ENCODE assay signal across 35 mouse cellular contexts in the genomic region with DNA sequence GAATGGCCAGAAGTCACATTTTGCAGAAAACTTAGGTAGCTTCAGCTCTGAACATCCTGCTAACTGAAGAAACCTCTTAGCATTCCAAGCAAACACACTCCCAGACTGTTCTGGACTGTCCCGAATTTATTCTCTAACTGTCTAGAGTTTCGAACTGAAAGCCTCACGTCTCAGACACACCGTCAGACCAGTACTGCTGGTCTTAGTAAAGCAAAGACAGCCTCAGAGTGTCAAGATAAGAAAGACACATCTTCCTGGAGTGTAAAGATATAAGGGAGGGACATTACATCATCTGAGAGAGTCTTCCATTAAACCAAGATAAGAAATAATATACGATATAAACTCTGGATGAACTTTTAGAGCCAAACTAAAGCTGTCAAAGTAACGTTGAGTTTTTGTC.
DNase-seq lines count a peak whose midpoint lies in the region; ATAC-seq and TF ChIP-seq lines count a peak whose summit lies in the region.
"Had no signal": no experiment of that assay in that cellular context is flagged by ENCODE, and none has a peak within 500 bp of the region (broad histone marks: within the 10 kb centered on the region; RNA-seq: fewer than 3 reads in every experiment).

No protein-coding gene starts in this region.

- TF ChIP-seq CTCF in lung, embryonic 14.5 days (IDR thresholded peaks at IDR 0.05; ENCODE audit: low read depth) = no peak

- peaks cover 55% of the 10 kb centered on the region for H3K4me1 ChIP-seq in heart, embryonic 12.5 days (replicated peaks)
- H3K4me1 ChIP-seq in kidney, embryonic 14.5 days (ENCODE audit: control insufficient read depth, insufficient read depth, low read length) = peaks cover 29% of the 10 kb centered on the region
- peaks cover 20% of the 10 kb centered on the region for H3K4me1 ChIP-seq in kidney, embryonic 16.5 days (ENCODE audit: insufficient read depth, low read length)
- H3K4me1 ChIP-seq in lung, embryonic 14.5 days (ENCODE audit: insufficient read depth) = peaks cover 27% of the 10 kb centered on the region
- no peaks in the 10 kb centered on the region for H3K4me1 ChIP-seq in liver, embryonic 16.5 days (ENCODE audit: control insufficient read depth, low read depth, low read length)
- H3K4me1 ChIP-seq: liver, embryonic 15.5 days had no signal

- H3K27ac ChIP-seq in heart, embryonic 12.5 days (ENCODE audit: poor library complexity, severe bottlenecking) = peak overlapping the region; percentile 45; the same call in 1 of the 2 replicates
- H3K27ac ChIP-seq in kidney, embryonic 14.5 days (ENCODE audit: low read depth, low read length) = 0 out of 2 replicates have a peak overlapping the region, but pooled peaks have one; percentile 37
- H3K27ac ChIP-seq in kidney, embryonic 16.5 days (ENCODE audit: low read length) = no peak overlapping the region
- no peak overlapping the region for H3K27ac ChIP-seq in lung, embryonic 14.5 days (ENCODE audit: low read depth)
- H3K27ac ChIP-seq in liver, embryonic 16.5 days (ENCODE audit: low read length) = no peak overlapping the region
- H3K27ac ChIP-seq: embryonic facial prominence, embryonic 13.5 days; forebrain, embryonic 10.5 days; forebrain, embryonic 15.5 days; hindbrain, embryonic 12.5 days; hindbrain, postnatal 0 days; layer of hippocampus, adult 2 months; left cerebral cortex, adult 2 months; limb, embryonic 12.5 days; liver, embryonic 15.5 days; midbrain, embryonic 10.5 days; midbrain, embryonic 15.5 days; neural tube, embryonic 15.5 days; stomach, embryonic 15.5 days had no signal

- no peak overlapping the region for H3K4me2 ChIP-seq in heart, embryonic 12.5 days
- H3K4me2 ChIP-seq in kidney, embryonic 14.5 days (replicated peaks; ENCODE audit: low read depth, low read length) = no peak overlapping the region
- no peak overlapping the region for H3K4me2 ChIP-seq in kidney, embryonic 16.5 days (replicated peaks; ENCODE audit: low read depth, low read length)
- no peak overlapping the region for H3K4me2 ChIP-seq in lung, embryonic 14.5 days
- H3K4me2 ChIP-seq in liver, embryonic 16.5 days (ENCODE audit: low read depth, low read length) = no peak overlapping the region
- H3K4me2 ChIP-seq: embryonic facial prominence, embryonic 13.5 days; forebrain, embryonic 15.5 days; heart, embryonic 11.5 days; hindbrain, embryonic 12.5 days; limb, embryonic 12.5 days; liver, embryonic 15.5 days; midbrain, embryonic 15.5 days; neural tube, embryonic 15.5 days; stomach, embryonic 15.5 days had no signal

- no peak overlapping the region for H3K9ac ChIP-seq in heart, embryonic 12.5 days
- H3K9ac ChIP-seq in kidney, embryonic 14.5 days (ENCODE audit: low read depth, low read length) = no peak overlapping the region
- no peak overlapping the region for H3K9ac ChIP-seq in kidney, embryonic 16.5 days (replicated peaks; ENCODE audit: low read length)
- H3K9ac ChIP-seq in lung, embryonic 14.5 days = no peak overlapping the region
- H3K9ac ChIP-seq in liver, embryonic 16.5 days (ENCODE audit: low read depth, low read length) = no peak overlapping the region
- H3K9ac ChIP-seq: embryonic facial prominence, embryonic 13.5 days; forebrain, embryonic 15.5 days; hindbrain, embryonic 12.5 days; limb, embryonic 12.5 days; liver, embryonic 15.5 days; midbrain, embryonic 15.5 days; neural tube, embryonic 15.5 days; stomach, embryonic 15.5 days had no signal

- DNase-seq in heart, postnatal 14 days = no peak
- peak; percentile 41 for DNase-seq in lung, embryonic 14.5 days
- DNase-seq in lung, postnatal 4 days = no peak
- DNase-seq: adrenal gland, postnatal 10 days; cerebellum, adult 11-12 months; cerebellum, adult 9-11 months; gastrocnemius, postnatal 25 days; heart, adult 18-20 months; heart, postnatal 36 days; kidney, adult 2 months; kidney, postnatal 36 days; lung, postnatal 14 days; retina, postnatal 1 day; right cerebral cortex, postnatal 14 days; thymus, postnatal 14 days had no signal

- H3K9me3 ChIP-seq in heart, embryonic 12.5 days (replicated peaks) = no peaks in the 10 kb centered on the region
- H3K9me3 ChIP-seq in kidney, embryonic 14.5 days (ENCODE audit: control insufficient read depth, low read length) = no peaks in the 10 kb centered on the region
- H3K9me3 ChIP-seq in kidney, embryonic 16.5 days (ENCODE audit: low read length) = no peaks in the 10 kb centered on the region
- H3K9me3 ChIP-seq in lung, embryonic 14.5 days (ENCODE audit: low read depth, low read length) = no peaks in the 10 kb centered on the region
- no peaks in the 10 kb centered on the region for H3K9me3 ChIP-seq in liver, embryonic 16.5 days (replicated peaks; ENCODE audit: control insufficient read depth, low read length)
- H3K9me3 ChIP-seq: embryonic facial prominence, embryonic 13.5 days; forebrain, embryonic 10.5 days; forebrain, embryonic 15.5 days; hindbrain, embryonic 12.5 days; limb, embryonic 12.5 days; liver, embryonic 15.5 days; midbrain, embryonic 10.5 days; midbrain, embryonic 15.5 days; neural tube, embryonic 15.5 days; stomach, embryonic 15.5 days had no signal

- intact Hi-C loops in heart, postnatal 14 days (cut with DNase I) = no loop called here

- no peak for ATAC-seq in heart, embryonic 12.5 days (ENCODE audit: insufficient number of reproducible peaks, low FRiP score)
- ATAC-seq in kidney, embryonic 14.5 days (ENCODE audit: low FRiP score, low TSS enrichment) = 0 out of 2 replicates have a peak, but pooled peaks have one; percentile 28
- no peak for ATAC-seq in kidney, embryonic 16.5 days (ENCODE audit: low FRiP score, low TSS enrichment)
- peak; percentile 50; the same call in 1 of the 2 replicates for ATAC-seq in lung, embryonic 14.5 days (ENCODE audit: insufficient read depth)
- ATAC-seq in liver, embryonic 16.5 days (ENCODE audit: low read depth) = peak; percentile 43; the same call in 1 of the 2 replicates
- ATAC-seq in CD4-positive, CD25-positive, alpha-beta regulatory T cell, adult 4 months = no peak
- ATAC-seq: forebrain, embryonic 15.5 days; hindbrain, postnatal 0 days; midbrain, embryonic 15.5 days had no signal

- no peak overlapping the region for H3K4me3 ChIP-seq in heart, embryonic 12.5 days
- H3K4me3 ChIP-seq in kidney, embryonic 14.5 days (ENCODE audit: low read length) = no peak overlapping the region
- H3K4me3 ChIP-seq in kidney, embryonic 16.5 days (ENCODE audit: low read length) = no peak overlapping the region
- H3K4me3 ChIP-seq in lung, embryonic 14.5 days (ENCODE audit: low read depth, low read length) = no peak overlapping the region
- H3K4me3 ChIP-seq in liver, embryonic 16.5 days (ENCODE audit: low read depth, low read length) = no peak overlapping the region
- H3K4me3 ChIP-seq: embryonic facial prominence, embryonic 13.5 days; forebrain, embryonic 10.5 days; forebrain, embryonic 15.5 days; hindbrain, embryonic 12.5 days; layer of hippocampus, adult 2 months; left cerebral cortex, adult 2 months; limb, embryonic 12.5 days; liver, embryonic 15.5 days; midbrain, embryonic 10.5 days; midbrain, embryonic 15.5 days; neural tube, embryonic 15.5 days; stomach, embryonic 15.5 days had no signal

- H3K27me3 ChIP-seq in heart, embryonic 12.5 days (replicated peaks) = no peaks in the 10 kb centered on the region
- no peaks in the 10 kb centered on the region for H3K27me3 ChIP-seq in kidney, embryonic 14.5 days (ENCODE audit: control insufficient read depth, insufficient read depth, low read length)
- no peaks in the 10 kb centered on the region for H3K27me3 ChIP-seq in kidney, embryonic 16.5 days (ENCODE audit: insufficient read depth, low read length)
- no peaks in the 10 kb centered on the region for H3K27me3 ChIP-seq in lung, embryonic 14.5 days (ENCODE audit: insufficient read depth, low read length)
- no peaks in the 10 kb centered on the region for H3K27me3 ChIP-seq in liver, embryonic 16.5 days (ENCODE audit: control insufficient read depth, insufficient read depth, low read depth, low read length)
- H3K27me3 ChIP-seq: embryonic facial prominence, embryonic 13.5 days; forebrain, embryonic 15.5 days; hindbrain, embryonic 12.5 days; liver, embryonic 15.5 days; midbrain, embryonic 15.5 days; neural tube, embryonic 15.5 days; stomach, embryonic 15.5 days had no signal

- no peaks in the 10 kb centered on the region for H3K36me3 ChIP-seq in heart, embryonic 12.5 days
- H3K36me3 ChIP-seq in kidney, embryonic 14.5 days (ENCODE audit: control insufficient read depth, insufficient read depth, low read length) = no peaks in the 10 kb centered on the region
- H3K36me3 ChIP-seq in kidney, embryonic 16.5 days (ENCODE audit: insufficient read depth, low read length) = no peaks in the 10 kb centered on the region
- H3K36me3 ChIP-seq in lung, embryonic 14.5 days (ENCODE audit: insufficient read depth) = no peaks in the 10 kb centered on the region
- no peaks in the 10 kb centered on the region for H3K36me3 ChIP-seq in liver, embryonic 16.5 days (ENCODE audit: control insufficient read depth, insufficient read depth)
- H3K36me3 ChIP-seq: embryonic facial prominence, embryonic 13.5 days; forebrain, embryonic 10.5 days; forebrain, embryonic 15.5 days; G1E; hindbrain, embryonic 12.5 days; limb, embryonic 12.5 days; liver, embryonic 15.5 days; midbrain, embryonic 10.5 days; midbrain, embryonic 15.5 days; neural tube, embryonic 15.5 days; stomach, embryonic 15.5 days had no signal

- WGBS in heart, embryonic 12.5 days = 28% methylated on average over 6 of the region's 6 CpGs
- WGBS in kidney, embryonic 14.5 days = 48% methylated on average over 6 of the region's 6 CpGs
- 45% methylated on average over 6 of the region's 6 CpGs for WGBS in kidney, embryonic 16.5 days
- WGBS in lung, embryonic 14.5 days = 15% methylated on average over 6 of the region's 6 CpGs
- WGBS in liver, embryonic 16.5 days (ENCODE audit: insufficient replicate concordance) = 26% methylated on average over 6 of the region's 6 CpGs

Comparison
In these comparisons a context has a peak if more than half of its experiments do, and no peak if none do; other contexts are left out.
1. ATAC-seq: peak in kidney, embryonic 14.5 days (single experiment), lung, embryonic 14.5 days (single experiment) and liver, embryonic 16.5 days (single experiment); none in heart, embryonic 12.5 days (single experiment), kidney, embryonic 16.5 days (single experiment) and CD4-positive, CD25-positive, alpha-beta regulatory T cell, adult 4 months (single experiment).
2. H3K27ac ChIP-seq: peak in heart, embryonic 12.5 days (single experiment) and kidney, embryonic 14.5 days (single experiment); none in kidney, embryonic 16.5 days (single experiment), lung, embryonic 14.5 days (single experiment) and liver, embryonic 16.5 days (single experiment).